Mouse (Mus musculus) heart, postnatal 0 days (tissue): ENCODE results near the gene Tbc1d13.

Source experiments
- CTCF ChIP-seq: IDR thresholded peaks from 2 replicates; pipeline ENCODE4 v1.5.1; 2016; ENCODE audit warnings: antibody characterized with exemption, control low read depth, low read depth
- EP300 ChIP-seq: IDR thresholded peaks from 2 replicates; pipeline ENCODE4 v1.6.1; 2016; ENCODE audit warnings: antibody characterized with exemption, low read depth

DNA sequence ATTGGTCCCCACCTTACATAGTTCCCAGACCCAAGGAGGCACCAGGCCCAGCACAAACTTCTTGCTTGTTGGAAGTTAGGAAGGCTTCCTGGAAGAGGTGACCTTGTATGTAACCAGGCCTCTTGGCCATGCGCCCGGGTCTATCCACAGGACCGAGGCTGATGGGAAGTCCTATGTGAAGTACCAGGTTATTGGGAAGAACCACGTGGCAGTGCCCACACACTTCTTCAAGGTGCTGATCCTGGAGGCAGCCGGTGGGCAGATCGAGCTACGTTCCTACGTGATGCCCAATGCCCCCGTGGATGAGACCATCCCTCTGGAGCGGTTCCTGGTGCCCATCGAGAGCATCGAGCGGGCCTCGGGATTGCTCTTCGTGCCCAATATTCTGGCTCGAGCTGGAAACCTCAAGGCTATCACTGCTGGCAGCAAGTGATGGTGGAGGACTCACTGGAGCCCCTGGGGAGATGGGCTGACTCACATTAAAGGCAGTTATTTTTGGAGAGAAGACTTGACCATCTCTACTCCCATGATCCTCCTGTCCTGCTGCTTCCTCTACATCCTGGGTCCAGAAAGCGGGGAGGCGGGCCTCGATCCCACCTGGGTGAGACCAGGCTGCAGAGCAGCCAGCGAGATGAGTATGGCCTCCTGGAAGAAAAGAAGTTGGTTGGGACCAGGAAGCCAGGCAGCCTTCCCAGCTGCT is 40.1 kb downstream of the Tbc1d13 start:
- TF ChIP-seq CTCF (no peak), EP300 (no peak)
